Mouse (Mus musculus) cerebellum, adult (tissue): ENCODE measurements around the gene Kcnab3.

Experiments used
- ATAC-seq: cut with Nextera tagmentation; 2 replicates; pipeline ENCODE4 v1.9.2; 2017; ENCODE audit warnings: mild to moderate bottlenecking, moderate library complexity, mixed read lengths; ENCODE audit not compliant: insufficient number of reproducible peaks, low FRiP score, low TSS enrichment

The Kcnab3 gene

GRCm38 (mm10) chr11:69369215-69369989 lies 43.3 kb downstream of the Kcnab3 start, which contains the start of gene Chd3:
Gene Chd3, minus strand, starts transcription at chr11:69369406.
- no peak for ATAC-seq

GRCm38 (mm10) chr11:69369990-69370816 lies 44.1 kb downstream of the Kcnab3 start:
- ATAC-seq = no peak

GRCm38 (mm10) chr11:69370817-69371215 lies 44.8 kb downstream of the Kcnab3 start:
- ATAC-seq = no peak

GRCm38 (mm10) chr11:69371601-69372000 lies 45.5 kb downstream of the Kcnab3 start:
- no peak for ATAC-seq

- peak; percentile 76; the same call in 1 of the 2 replicates for ATAC-seq
Observed at GRCm38 (mm10) chr11:69372056-69372779, 46.2 kb downstream of the Kcnab3 start.

GRCm38 (mm10) chr11:69372780-69373170 lies 46.7 kb downstream of the Kcnab3 start:
- ATAC-seq = no peak

GRCm38 (mm10) chr11:69373223-69373965 lies 47.3 kb downstream of the Kcnab3 start:
- ATAC-seq = no peak

GRCm38 (mm10) chr11:69375646-69376045 lies 49.6 kb downstream of the Kcnab3 start:
- no peak for ATAC-seq

- no peak for ATAC-seq
Observed at GRCm38 (mm10) chr11:69377766-69378165, 51.7 kb downstream of the Kcnab3 start.

GRCm38 (mm10) chr11:69379600-69379999 lies 53.5 kb downstream of the Kcnab3 start:
- ATAC-seq = no peak

- ATAC-seq = no peak
Observed at GRCm38 (mm10) chr11:69381356-69381755, 55.3 kb downstream of the Kcnab3 start.
